Mouse (Mus musculus) kidney, embryonic 14.5 days (tissue): ENCODE measurements at regions not wholly inside any gene's neighbourhood (a gene's known extent, or its start where the extent isn't known, plus 50 kb on each side); places are given as distances from the start of the nearest gene placed in this dataset.

Source experiments
- ATAC-seq: fragments of 200-750 bp; cut with Nextera tagmentation; 2 replicates; pipeline ENCODE4 v1.8.0; 2017; ENCODE audit warnings: moderate number of reproducible peaks, mild to moderate bottlenecking, moderate TSS enrichment, moderate library complexity; ENCODE audit not compliant: low FRiP score, low TSS enrichment
- H3K27ac ChIP-seq: fragments of 300-500 bp; sonication (generic); 2 replicates; pipeline ENCODE4 v1.5.1; 2014; ENCODE audit warnings: low read depth, mild to moderate bottlenecking, low read length, moderate library complexity, mixed read lengths
- H3K27me3 ChIP-seq: fragments of 300-500 bp; sonication (generic); 2 replicates; pipeline ENCODE4 v1.6.1; 2014; ENCODE audit warnings: mild to moderate bottlenecking, low read length; ENCODE audit not compliant: control insufficient read depth, insufficient read depth
- H3K36me3 ChIP-seq: fragments of 300-500 bp; sonication (generic); 2 replicates; pipeline ENCODE4 v1.6.1; 2014; ENCODE audit warnings: low read length, mixed read lengths; ENCODE audit not compliant: control insufficient read depth, insufficient read depth
- H3K4me1 ChIP-seq: fragments of 300-500 bp; sonication (generic); 2 replicates; pipeline ENCODE4 v1.6.1; 2014; ENCODE audit warnings: low read length, mixed read lengths; ENCODE audit not compliant: control insufficient read depth, insufficient read depth
- H3K4me2 ChIP-seq: fragments of 300-500 bp; sonication (generic); replicated peaks from 2 replicates; pipeline ENCODE4 v1.6.1; 2014; ENCODE audit warnings: low read depth, mild to moderate bottlenecking, low read length
- H3K4me3 ChIP-seq: fragments of 300-500 bp; sonication (generic); 2 replicates; pipeline ENCODE4 v1.5.1; 2014; ENCODE audit warnings: mild to moderate bottlenecking, low read length
- H3K9ac ChIP-seq: fragments of 300-500 bp; sonication (generic); 2 replicates; pipeline ENCODE4 v1.6.1; 2014; ENCODE audit warnings: low read depth, mild to moderate bottlenecking, low read length, moderate library complexity
- H3K9me3 ChIP-seq: fragments of 300-500 bp; sonication (generic); 2 replicates; pipeline ENCODE4 v1.6.1; 2016; ENCODE audit warnings: low read length; ENCODE audit not compliant: control insufficient read depth
- WGBS: fragments of 180-500 bp; shearing (Covaris S2); extraction: QIAGEN DNeasy Blood & Tissue Kit; methylation state at CpG from one replicate; pipeline ENCODE4 v1.1.7; 2014; 5-methylcytosine and 5-hydroxymethylcytosine counted together

DNA sequence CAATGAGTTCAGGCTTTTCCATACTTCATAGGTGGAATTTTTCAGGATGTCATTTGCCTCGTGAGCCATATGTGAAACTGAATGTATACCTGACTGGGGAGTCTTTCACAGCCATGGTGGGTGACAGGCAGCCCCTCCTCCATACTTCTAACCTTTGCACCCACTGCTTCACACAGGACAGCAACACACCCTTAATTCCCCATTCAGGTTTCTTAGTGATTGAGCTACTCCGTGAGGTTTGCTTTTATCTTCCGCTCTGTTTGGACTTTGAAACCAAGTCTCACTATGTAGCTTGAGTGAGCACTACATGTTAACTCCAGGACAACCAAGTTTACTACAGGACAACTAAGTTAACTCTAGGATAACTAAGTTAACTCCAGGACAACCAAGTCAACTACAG is 381.4 kb downstream of the Matn1 start:
- Histone ChIP-seq H3K9me3 (no peaks in the 10 kb centered on the region), H3K27ac (no peak overlapping the region), H3K27me3 (no peaks in the 10 kb centered on the region), H3K36me3 (no peaks in the 10 kb centered on the region), H3K4me1 (no peaks in the 10 kb centered on the region), H3K4me3 (no peak overlapping the region), H3K4me2 (no peak overlapping the region), H3K9ac (no peak overlapping the region)
- ATAC-seq, result no peak
- WGBS, result 88% methylated on average over 3 of the region's 3 CpGs

DNA sequence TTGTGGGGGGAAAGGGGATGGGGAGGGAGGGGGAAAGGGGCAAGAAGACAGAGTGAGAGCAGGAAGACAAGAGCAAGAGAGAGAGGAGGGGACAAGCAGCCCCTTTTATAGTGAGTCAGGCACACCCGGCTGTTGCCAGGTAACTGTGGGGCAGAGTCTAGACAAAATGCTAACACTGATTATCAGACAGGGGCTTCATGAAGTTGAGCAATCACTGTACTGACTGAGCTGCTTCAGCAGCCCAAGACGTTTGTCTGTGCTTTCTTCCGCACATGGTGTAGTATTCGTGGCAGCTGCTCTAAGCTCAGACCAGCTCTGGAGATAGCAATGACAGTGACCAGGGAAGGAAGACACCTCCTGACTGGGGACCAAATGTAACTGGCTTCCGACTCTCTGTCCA is 385.2 kb downstream of the Matn1 start:
- Histone ChIP-seq H3K4me2 (no peak overlapping the region), H3K9ac (no peak overlapping the region), H3K36me3 (no peaks in the 10 kb centered on the region), H3K4me3 (no peak overlapping the region), H3K9me3 (no peaks in the 10 kb centered on the region), H3K4me1 (no peaks in the 10 kb centered on the region), H3K27me3 (no peaks in the 10 kb centered on the region), H3K27ac (no peak overlapping the region)
- ATAC-seq, result no peak
- WGBS, result 57% methylated on average over 5 of the region's 5 CpGs

GRCm38 (mm10) chr4:131331646-131332045 is 387.5 kb downstream of the Matn1 start:
- Histone ChIP-seq H3K4me1 (no peaks in the 10 kb centered on the region), H3K4me2 (no peak overlapping the region), H3K9me3 (no peaks in the 10 kb centered on the region), H3K27me3 (no peaks in the 10 kb centered on the region), H3K9ac (no peak overlapping the region), H3K36me3 (no peaks in the 10 kb centered on the region), H3K27ac (no peak overlapping the region), H3K4me3 (no peak overlapping the region)
- WGBS, result 88% methylated on average over 4 of the region's 4 CpGs
- no peak for ATAC-seq

DNA sequence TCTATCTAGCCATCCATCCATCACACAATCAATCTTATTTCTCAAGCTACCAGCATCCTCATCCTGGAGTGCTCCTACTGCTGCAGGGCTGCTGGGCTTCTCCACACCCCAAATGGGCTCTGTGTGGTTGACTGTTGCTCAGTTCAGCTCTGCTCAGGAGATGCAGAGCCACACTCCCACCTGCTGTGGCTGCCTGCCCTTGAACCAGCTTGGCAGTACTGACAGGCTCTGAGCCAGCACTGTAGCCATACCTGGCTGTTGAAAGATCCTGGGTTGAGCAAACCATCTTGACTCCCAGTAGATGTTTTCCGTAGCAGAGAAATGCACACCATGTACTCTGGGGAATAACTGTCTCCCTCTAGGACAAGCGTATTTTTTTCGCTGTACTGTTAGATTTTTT is 392.6 kb downstream of the Matn1 start:
- Histone ChIP-seq H3K9me3 (no peaks in the 10 kb centered on the region), H3K4me2 (no peak overlapping the region), H3K36me3 (no peaks in the 10 kb centered on the region), H3K4me3 (no peak overlapping the region), H3K27ac (no peak overlapping the region), H3K4me1 (no peaks in the 10 kb centered on the region), H3K27me3 (no peaks in the 10 kb centered on the region), H3K9ac (no peak overlapping the region)
- WGBS, result 79% methylated on average over 3 of the region's 3 CpGs
- no peak for ATAC-seq

DNA sequence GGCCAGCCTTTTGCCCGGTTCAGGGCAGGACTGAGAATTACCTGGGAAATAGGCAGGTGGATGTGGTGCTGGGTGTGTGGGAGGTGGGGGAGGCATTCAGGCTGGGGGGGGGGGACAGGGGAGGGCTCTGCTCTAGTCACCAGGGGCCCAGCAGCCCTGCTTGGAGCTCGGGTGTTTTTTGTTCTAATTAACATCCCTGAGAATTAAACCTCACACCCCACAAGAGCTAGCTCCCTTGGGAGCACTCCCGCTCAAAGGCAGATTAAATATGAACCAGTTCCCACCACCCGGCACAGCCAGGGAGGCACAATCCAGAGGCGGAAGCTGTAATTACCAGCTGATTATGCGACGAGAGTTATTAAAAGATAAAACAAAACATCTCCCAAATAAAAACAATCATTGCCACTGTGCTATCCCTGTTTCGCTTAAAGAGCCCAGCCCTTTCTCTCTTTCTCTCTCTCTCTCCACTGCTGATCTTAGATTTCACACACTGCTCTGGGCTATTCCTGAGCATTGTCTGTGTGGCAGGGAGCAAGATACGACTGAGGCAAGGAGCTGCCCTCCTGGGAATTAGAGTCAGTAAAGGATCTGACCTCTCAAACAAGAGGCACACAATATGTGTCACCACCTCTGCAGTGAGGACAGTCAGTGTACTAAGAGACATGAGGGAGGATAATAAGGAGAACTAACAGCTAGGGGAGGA is 397.0 kb downstream of the Matn1 start:
- no peak for ATAC-seq
- H3K4me3 ChIP-seq, result no peak overlapping the region
- WGBS, result 43% methylated on average over 9 of the region's 9 CpGs
- H3K27ac ChIP-seq, result no peak overlapping the region
- H3K4me1 ChIP-seq, result no peaks in the 10 kb centered on the region
- no peak overlapping the region for H3K4me2 ChIP-seq
- no peak overlapping the region for H3K9ac ChIP-seq
- H3K36me3 ChIP-seq, result no peaks in the 10 kb centered on the region
- H3K27me3 ChIP-seq, result no peaks in the 10 kb centered on the region
- H3K9me3 ChIP-seq, result no peaks in the 10 kb centered on the region

- Histone ChIP-seq H3K4me2 (no peak overlapping the region), H3K9ac (no peak overlapping the region), H3K4me1 (no peaks in the 10 kb centered on the region), H3K9me3 (no peaks in the 10 kb centered on the region), H3K27me3 (no peaks in the 10 kb centered on the region), H3K36me3 (no peaks in the 10 kb centered on the region), H3K4me3 (no peak overlapping the region), H3K27ac (no peak overlapping the region)
- 67% methylated on average over 3 of the region's 3 CpGs for WGBS
- ATAC-seq, result no peak
Measured at GRCm38 (mm10) chr4:131346727-131347126, 402.5 kb downstream of the Matn1 start.

DNA sequence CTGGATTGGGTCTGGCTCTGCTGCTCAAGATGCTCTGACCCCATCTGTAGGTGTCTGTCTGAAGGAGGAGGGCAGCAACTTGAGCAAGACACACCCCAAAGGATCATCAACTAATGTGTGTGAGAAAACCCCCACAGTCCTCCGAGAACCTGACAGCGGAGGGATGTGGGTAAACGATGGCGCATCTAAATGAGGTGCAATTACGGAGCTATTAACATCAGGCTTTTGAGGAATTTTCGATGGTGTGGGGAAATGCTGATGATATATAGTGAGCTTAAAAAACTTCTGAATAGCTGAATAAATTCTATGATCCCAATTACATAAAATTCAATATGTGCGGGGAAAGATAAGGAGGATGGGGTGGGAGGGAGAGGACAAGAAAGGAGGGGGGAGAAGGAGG is 406.1 kb downstream of the Matn1 start:
- WGBS, result 27% methylated on average over 7 of the region's 7 CpGs
- Histone ChIP-seq H3K27me3 (no peaks in the 10 kb centered on the region), H3K4me2 (no peak overlapping the region), H3K4me3 (no peak overlapping the region), H3K27ac (no peak overlapping the region), H3K9me3 (no peaks in the 10 kb centered on the region), H3K36me3 (no peaks in the 10 kb centered on the region), H3K4me1 (no peaks in the 10 kb centered on the region), H3K9ac (no peak overlapping the region)
- ATAC-seq, result no peak

DNA sequence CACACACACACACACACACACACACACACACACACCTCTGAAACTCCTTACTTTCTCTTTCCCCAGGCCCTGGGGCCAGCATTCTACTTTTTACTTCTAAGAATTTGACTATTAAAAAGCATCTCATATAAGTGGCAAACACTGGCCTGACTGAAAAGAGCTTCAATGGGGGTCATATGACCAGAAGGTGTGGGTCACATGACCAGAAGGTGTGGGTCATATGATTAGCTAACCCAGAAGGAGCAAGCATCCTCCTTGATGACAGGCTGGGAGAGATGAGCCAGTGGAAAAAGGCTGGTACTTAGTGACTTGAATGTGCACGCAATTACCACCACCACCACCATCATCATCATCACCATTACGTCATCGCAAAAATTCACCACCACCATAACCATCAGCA is 410.7 kb downstream of the Matn1 start:
- WGBS, result 85% methylated on average over 3 of the region's 3 CpGs
- no peak overlapping the region for H3K27ac ChIP-seq
- no peak overlapping the region for H3K4me3 ChIP-seq
- H3K36me3 ChIP-seq, result no peaks in the 10 kb centered on the region
- ATAC-seq, result no peak
- H3K4me1 ChIP-seq, result no peaks in the 10 kb centered on the region
- H3K27me3 ChIP-seq, result no peaks in the 10 kb centered on the region
- no peak overlapping the region for H3K4me2 ChIP-seq
- no peak overlapping the region for H3K9ac ChIP-seq
- H3K9me3 ChIP-seq, result no peaks in the 10 kb centered on the region

DNA sequence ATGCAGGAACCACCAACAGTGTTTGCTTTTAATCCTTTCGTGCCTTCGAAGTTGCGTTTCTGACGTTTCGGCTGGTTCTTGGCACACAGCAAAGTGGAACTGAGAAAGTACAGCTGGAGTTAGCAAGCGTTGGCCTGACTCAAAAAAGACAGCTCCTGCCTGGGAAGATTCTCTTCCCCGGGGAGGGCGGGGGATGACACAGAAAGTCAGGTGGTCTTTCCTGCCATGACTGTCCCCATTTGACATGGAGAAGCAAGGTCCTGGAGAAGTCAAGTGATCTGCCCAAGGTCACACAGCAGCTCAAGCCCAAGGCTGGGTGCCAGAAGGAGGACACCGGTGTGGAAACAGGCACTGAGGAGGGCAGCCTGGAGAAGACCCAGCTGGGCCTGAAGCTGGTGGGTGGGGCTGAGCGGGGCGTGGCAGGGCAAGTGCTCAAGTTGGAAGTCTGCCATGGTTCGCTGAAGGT is 411.4 kb downstream of the Matn1 start:
- no peaks in the 10 kb centered on the region for H3K9me3 ChIP-seq
- H3K4me2 ChIP-seq, result no peak overlapping the region
- no peak overlapping the region for H3K4me3 ChIP-seq
- H3K4me1 ChIP-seq, result no peaks in the 10 kb centered on the region
- H3K9ac ChIP-seq, result no peak overlapping the region
- H3K36me3 ChIP-seq, result no peaks in the 10 kb centered on the region
- no peak overlapping the region for H3K27ac ChIP-seq
- WGBS, result 85% methylated on average over 12 of the region's 12 CpGs
- no peaks in the 10 kb centered on the region for H3K27me3 ChIP-seq
- no peak for ATAC-seq
